Mouse (Mus musculus): ENCODE results near the gene Lhfpl2. TPM values are rescaled to one million over a fixed set of nuclear protein-coding genes. Genes with fewer than 3 reads are reported as not detected.

Lhfpl2 gene
- polyA plus RNA-seq, 1 experiment from 2014 or later: 81.8 TPM

DNA sequence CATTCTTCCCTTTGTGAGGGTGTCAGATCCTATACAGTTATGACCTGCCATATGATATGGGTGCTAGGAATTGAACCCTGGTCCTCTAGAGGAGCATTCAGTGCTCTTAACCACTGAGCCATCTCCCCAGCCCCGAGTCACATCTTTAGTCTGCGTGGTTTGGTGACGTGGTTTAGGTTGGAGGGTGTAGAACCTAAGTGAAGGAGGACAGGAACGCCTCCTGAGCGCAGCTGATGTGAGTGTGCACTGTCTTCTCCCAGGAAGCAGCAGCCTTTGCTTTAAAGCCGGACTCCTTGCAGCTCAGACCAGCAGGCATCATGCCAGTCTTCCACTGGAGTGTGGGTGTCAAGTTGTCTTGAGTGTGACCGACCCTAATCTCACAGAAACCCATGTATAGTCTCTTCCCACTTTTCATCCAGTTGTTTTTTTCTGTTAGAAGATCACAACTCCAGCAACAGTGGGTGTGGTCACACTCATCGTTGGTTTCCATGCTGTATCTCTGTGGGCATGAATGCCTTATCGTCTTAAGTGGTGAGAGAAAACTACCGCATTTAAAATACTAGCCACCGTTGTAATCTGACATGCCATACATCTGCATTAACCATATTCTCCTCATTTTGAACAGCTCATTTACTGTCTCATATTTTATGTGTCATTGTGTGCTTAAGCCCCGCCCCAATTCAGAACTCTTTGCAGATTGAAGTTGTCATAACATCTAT lies 28.7 kb downstream of the Lhfpl2 start:
- 84% methylated on average over 12 of the region's 12 CpGs for WGBS
- no peak for DNase-seq (ENCODE audit: low spot score)
- H3K9me3 ChIP-seq (ENCODE audit: control insufficient read depth, low read length): no peaks in the 10 kb centered on the region

GRCm38 (mm10) chr13:94087061-94087460 lies 29.5 kb downstream of the Lhfpl2 start:
- peaks cover 14% of the 10 kb centered on the region for H3K36me3 ChIP-seq (ENCODE audit: control insufficient read depth, insufficient read depth, low read length)
- no peak overlapping the region for H3K27ac ChIP-seq (replicated peaks; ENCODE audit: low read depth, low read length)
- peaks cover 16% of the 10 kb centered on the region; the same call in 1 of the 2 replicates for H3K4me1 ChIP-seq (ENCODE audit: control insufficient read depth, insufficient read depth, low read length)
- H3K9ac ChIP-seq (ENCODE audit: low read depth, low read length): no peak overlapping the region
- no peak overlapping the region for H3K4me3 ChIP-seq (ENCODE audit: low read depth, low read length)
- ATAC-seq (ENCODE audit: low read depth) (no peak), DNase-seq (ENCODE audit: low spot score) (peak; percentile 69)
- no peaks in the 10 kb centered on the region for H3K9me3 ChIP-seq (ENCODE audit: control insufficient read depth, low read length)
- 55% methylated on average over 9 of the region's 9 CpGs for WGBS
- no peak overlapping the region for H3K4me2 ChIP-seq (ENCODE audit: low read depth, low read length)
- no peaks in the 10 kb centered on the region for H3K27me3 ChIP-seq (replicated peaks; ENCODE audit: control insufficient read depth, insufficient read depth, low read length)

More for the DNA sequence above, 28.7 kb downstream of the Lhfpl2 start:
- Histone ChIP-seq H3K4me1 (ENCODE audit: control insufficient read depth, insufficient read depth, low read length) (peaks cover 16% of the 10 kb centered on the region; the same call in 1 of the 2 replicates), H3K27ac (replicated peaks; ENCODE audit: low read depth, low read length) (no peak overlapping the region), H3K9ac (ENCODE audit: low read depth, low read length) (no peak overlapping the region), H3K4me3 (ENCODE audit: low read depth, low read length) (no peak overlapping the region), H3K36me3 (ENCODE audit: control insufficient read depth, insufficient read depth, low read length) (peaks cover 14% of the 10 kb centered on the region), H3K27me3 (replicated peaks; ENCODE audit: control insufficient read depth, insufficient read depth, low read length) (no peaks in the 10 kb centered on the region), H3K4me2 (ENCODE audit: low read depth, low read length) (no peak overlapping the region)
- no peak for ATAC-seq (ENCODE audit: low read depth)

DNA sequence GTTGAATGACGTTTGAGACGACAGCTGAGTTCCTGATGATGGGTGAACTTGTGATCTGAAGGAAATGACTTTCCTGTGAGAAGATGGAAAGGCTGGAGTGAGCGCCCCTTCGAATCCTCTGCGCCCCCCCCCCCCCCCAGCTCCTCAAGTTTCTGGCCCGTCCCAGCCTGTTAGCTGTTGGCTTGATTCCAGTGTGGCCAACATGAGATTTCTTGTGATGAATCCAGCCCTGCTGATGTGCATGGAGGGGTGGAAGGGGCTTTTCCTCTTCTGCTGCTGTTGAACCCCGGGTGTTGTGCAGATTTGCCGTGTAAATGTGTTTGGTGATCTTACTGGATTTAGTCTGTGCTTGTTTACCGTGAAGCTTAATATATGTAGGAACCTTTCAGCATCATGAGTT lies 31.2 kb downstream of the Lhfpl2 start:
- H3K4me2 ChIP-seq (ENCODE audit: low read depth, low read length): no peak overlapping the region
- H3K4me1 ChIP-seq (ENCODE audit: control insufficient read depth, insufficient read depth, low read length): peaks cover 16% of the 10 kb centered on the region; the same call in 1 of the 2 replicates
- no peak overlapping the region for H3K9ac ChIP-seq (ENCODE audit: low read depth, low read length)
- no peaks in the 10 kb centered on the region for H3K9me3 ChIP-seq (ENCODE audit: control insufficient read depth, low read length)
- no peak overlapping the region for H3K4me3 ChIP-seq (ENCODE audit: low read depth, low read length)
- no peak for ATAC-seq (ENCODE audit: low read depth)
- H3K27ac ChIP-seq (replicated peaks; ENCODE audit: low read depth, low read length): no peak overlapping the region
- WGBS: 40% methylated on average over 6 of the region's 9 CpGs
- no peaks in the 10 kb centered on the region for H3K27me3 ChIP-seq (replicated peaks; ENCODE audit: control insufficient read depth, insufficient read depth, low read length)
- peak; percentile 57 for DNase-seq (ENCODE audit: low spot score)
- peaks cover 14% of the 10 kb centered on the region for H3K36me3 ChIP-seq (ENCODE audit: control insufficient read depth, insufficient read depth, low read length)

GRCm38 (mm10) chr13:94089286-94089685 lies 31.7 kb downstream of the Lhfpl2 start:
- no peak overlapping the region for H3K4me2 ChIP-seq (ENCODE audit: low read depth, low read length)
- peaks cover 11% of the 10 kb centered on the region; the same call in 1 of the 2 replicates for H3K36me3 ChIP-seq (ENCODE audit: control insufficient read depth, insufficient read depth, low read length)
- H3K27ac ChIP-seq (replicated peaks; ENCODE audit: low read depth, low read length): no peak overlapping the region
- 43% methylated on average over 9 of the region's 9 CpGs for WGBS
- ATAC-seq (ENCODE audit: low read depth) (no peak), DNase-seq (ENCODE audit: low spot score) (no peak)
- no peaks in the 10 kb centered on the region for H3K9me3 ChIP-seq (ENCODE audit: control insufficient read depth, low read length)
- H3K4me1 ChIP-seq (ENCODE audit: control insufficient read depth, insufficient read depth, low read length): peaks cover 16% of the 10 kb centered on the region; the same call in 1 of the 2 replicates
- H3K4me3 ChIP-seq (ENCODE audit: low read depth, low read length): no peak overlapping the region
- no peaks in the 10 kb centered on the region for H3K27me3 ChIP-seq (replicated peaks; ENCODE audit: control insufficient read depth, insufficient read depth, low read length)
- no peak overlapping the region for H3K9ac ChIP-seq (ENCODE audit: low read depth, low read length)

GRCm38 (mm10) chr13:94091366-94091765 lies 33.8 kb downstream of the Lhfpl2 start:
- Histone ChIP-seq H3K4me2 (ENCODE audit: low read depth, low read length) (no peak overlapping the region), H3K9ac (ENCODE audit: low read depth, low read length) (no peak overlapping the region), H3K36me3 (ENCODE audit: control insufficient read depth, insufficient read depth, low read length) (no peaks in the 10 kb centered on the region), H3K4me3 (ENCODE audit: low read depth, low read length) (no peak overlapping the region), H3K27ac (replicated peaks; ENCODE audit: low read depth, low read length) (no peak overlapping the region), H3K4me1 (ENCODE audit: control insufficient read depth, insufficient read depth, low read length) (peaks cover 16% of the 10 kb centered on the region; the same call in 1 of the 2 replicates), H3K27me3 (replicated peaks; ENCODE audit: control insufficient read depth, insufficient read depth, low read length) (no peaks in the 10 kb centered on the region), H3K9me3 (ENCODE audit: control insufficient read depth, low read length) (no peaks in the 10 kb centered on the region)
- DNase-seq (ENCODE audit: low spot score) (no peak), ATAC-seq (ENCODE audit: low read depth) (no peak)
- WGBS: 52% methylated on average over 2 of the region's 2 CpGs

DNA sequence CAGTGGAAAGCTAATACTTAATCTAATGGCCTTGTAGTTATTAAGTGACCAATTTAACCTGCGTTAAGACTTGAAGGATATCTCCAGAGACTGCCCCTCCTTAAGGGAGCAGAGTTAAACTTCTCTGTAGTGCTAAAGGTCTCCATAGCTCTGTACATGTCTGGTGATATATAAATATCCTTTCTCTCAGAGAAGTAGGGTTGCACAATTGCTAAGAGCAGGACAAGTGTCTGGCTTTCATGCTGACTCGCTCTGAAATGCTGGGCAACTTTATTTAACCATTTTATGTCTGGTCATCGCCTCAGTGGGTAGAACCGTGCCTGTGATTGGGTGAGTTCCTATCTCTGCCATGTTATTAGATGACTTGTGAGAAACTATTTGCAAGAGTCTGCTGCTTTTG lies 36.6 kb downstream of the Lhfpl2 start:
- whole genome bisulfite sequencing: 78% methylated on average over 4 of the region's 4 CpGs
- H3K4me1 ChIP-seq (ENCODE audit: control insufficient read depth, insufficient read depth, low read length): peaks cover 19% of the 10 kb centered on the region; the same call in 1 of the 2 replicates

GRCm38 (mm10) chr13:94094625-94095024 lies 37.0 kb downstream of the Lhfpl2 start:
- Histone ChIP-seq H3K9ac (ENCODE audit: low read depth, low read length) (no peak overlapping the region), H3K4me1 (ENCODE audit: control insufficient read depth, insufficient read depth, low read length) (peaks cover 15% of the 10 kb centered on the region; the same call in 1 of the 2 replicates), H3K27me3 (replicated peaks; ENCODE audit: control insufficient read depth, insufficient read depth, low read length) (no peaks in the 10 kb centered on the region), H3K9me3 (ENCODE audit: control insufficient read depth, low read length) (no peaks in the 10 kb centered on the region), H3K4me3 (ENCODE audit: low read depth, low read length) (no peak overlapping the region), H3K36me3 (ENCODE audit: control insufficient read depth, insufficient read depth, low read length) (no peaks in the 10 kb centered on the region), H3K27ac (replicated peaks; ENCODE audit: low read depth, low read length) (no peak overlapping the region), H3K4me2 (ENCODE audit: low read depth, low read length) (no peak overlapping the region)
- WGBS: 83% methylated on average over 3 of the region's 3 CpGs
- ATAC-seq (ENCODE audit: low read depth): no peak
- DNase-seq (ENCODE audit: low spot score): no peak

More for the DNA sequence above, 36.6 kb downstream of the Lhfpl2 start:
- no peaks in the 10 kb centered on the region for H3K27me3 ChIP-seq (replicated peaks; ENCODE audit: control insufficient read depth, insufficient read depth, low read length)
- DNase-seq (ENCODE audit: low spot score): no peak
- H3K4me3 ChIP-seq (ENCODE audit: low read depth, low read length): no peak overlapping the region
- ATAC-seq (ENCODE audit: low read depth): no peak
- no peak overlapping the region for H3K27ac ChIP-seq (replicated peaks; ENCODE audit: low read depth, low read length)
- H3K4me2 ChIP-seq (ENCODE audit: low read depth, low read length): no peak overlapping the region
- no peaks in the 10 kb centered on the region for H3K9me3 ChIP-seq (ENCODE audit: control insufficient read depth, low read length)
- no peaks in the 10 kb centered on the region for H3K36me3 ChIP-seq (ENCODE audit: control insufficient read depth, insufficient read depth, low read length)
- no peak overlapping the region for H3K9ac ChIP-seq (ENCODE audit: low read depth, low read length)

GRCm38 (mm10) chr13:94095202-94095601 lies 37.6 kb downstream of the Lhfpl2 start:
- no peak overlapping the region for H3K4me2 ChIP-seq (ENCODE audit: low read depth, low read length)
- no peaks in the 10 kb centered on the region for H3K36me3 ChIP-seq (ENCODE audit: control insufficient read depth, insufficient read depth, low read length)
- no peak overlapping the region for H3K27ac ChIP-seq (replicated peaks; ENCODE audit: low read depth, low read length)
- H3K4me1 ChIP-seq (ENCODE audit: control insufficient read depth, insufficient read depth, low read length): peaks cover 18% of the 10 kb centered on the region; the same call in 1 of the 2 replicates
- no peaks in the 10 kb centered on the region for H3K27me3 ChIP-seq (replicated peaks; ENCODE audit: control insufficient read depth, insufficient read depth, low read length)
- H3K9ac ChIP-seq (ENCODE audit: low read depth, low read length): no peak overlapping the region
- no peak for ATAC-seq (ENCODE audit: low read depth)
- H3K9me3 ChIP-seq (ENCODE audit: control insufficient read depth, low read length): no peaks in the 10 kb centered on the region
- no peak overlapping the region for H3K4me3 ChIP-seq (ENCODE audit: low read depth, low read length)
- DNase-seq (ENCODE audit: low spot score): no peak

DNA sequence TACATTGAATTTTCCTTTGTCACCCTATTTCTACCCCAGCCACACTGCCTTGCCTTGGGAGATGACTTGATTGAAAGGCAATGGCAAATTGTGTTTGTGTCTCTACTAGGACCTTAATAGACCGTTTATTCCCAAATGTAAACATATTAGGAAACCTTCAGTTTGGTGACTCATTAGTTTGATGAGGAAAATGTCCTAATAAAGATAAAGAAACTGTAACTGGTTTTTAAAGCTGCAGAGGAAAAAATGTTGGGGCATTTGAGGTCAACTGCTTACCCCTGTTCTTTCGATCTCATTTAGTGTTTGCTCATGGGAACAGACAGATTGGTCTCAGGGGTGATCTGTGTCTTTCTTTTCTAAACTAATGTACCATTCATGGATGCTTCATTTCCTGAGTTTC lies 40.1 kb downstream of the Lhfpl2 start:
- Histone ChIP-seq H3K27ac (replicated peaks; ENCODE audit: low read depth, low read length) (no peak overlapping the region), H3K4me2 (ENCODE audit: low read depth, low read length) (no peak overlapping the region), H3K36me3 (ENCODE audit: control insufficient read depth, insufficient read depth, low read length) (no peaks in the 10 kb centered on the region), H3K27me3 (replicated peaks; ENCODE audit: control insufficient read depth, insufficient read depth, low read length) (no peaks in the 10 kb centered on the region), H3K9me3 (ENCODE audit: control insufficient read depth, low read length) (no peaks in the 10 kb centered on the region), H3K9ac (ENCODE audit: low read depth, low read length) (no peak overlapping the region), H3K4me1 (ENCODE audit: control insufficient read depth, insufficient read depth, low read length) (peaks cover 19% of the 10 kb centered on the region; the same call in 1 of the 2 replicates), H3K4me3 (ENCODE audit: low read depth, low read length) (no peak overlapping the region)
- ATAC-seq (ENCODE audit: low read depth) (no peak), DNase-seq (ENCODE audit: low spot score) (no peak)
- 61% methylated on average over 2 of the region's 2 CpGs for WGBS
